Mouse (Mus musculus): ENCODE results near the gene Axin2.

Axin2 gene

DNA sequence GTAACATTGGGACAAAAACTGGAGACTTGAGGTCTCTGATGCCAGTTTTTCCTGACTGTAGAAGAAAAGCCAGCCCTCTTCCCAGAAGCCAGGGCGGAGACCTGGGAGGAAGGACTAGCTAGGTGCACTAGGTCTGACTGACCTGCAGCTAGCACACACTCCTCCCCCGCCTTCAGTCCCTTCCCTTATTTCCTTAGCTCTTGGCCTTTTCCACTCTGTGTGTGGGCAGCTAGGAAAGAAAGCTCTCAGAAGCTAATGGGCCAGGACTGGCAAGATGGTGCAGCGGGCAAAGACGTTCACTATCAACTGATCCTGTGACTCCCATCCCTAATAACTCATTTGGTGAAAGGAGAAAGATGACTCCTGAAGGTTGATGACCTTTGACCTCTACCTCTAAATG, 17.8 kb upstream of the Axin2 start:
- in situ Hi-C loops (cut with MseI, MboI) = no loop called here

DNA sequence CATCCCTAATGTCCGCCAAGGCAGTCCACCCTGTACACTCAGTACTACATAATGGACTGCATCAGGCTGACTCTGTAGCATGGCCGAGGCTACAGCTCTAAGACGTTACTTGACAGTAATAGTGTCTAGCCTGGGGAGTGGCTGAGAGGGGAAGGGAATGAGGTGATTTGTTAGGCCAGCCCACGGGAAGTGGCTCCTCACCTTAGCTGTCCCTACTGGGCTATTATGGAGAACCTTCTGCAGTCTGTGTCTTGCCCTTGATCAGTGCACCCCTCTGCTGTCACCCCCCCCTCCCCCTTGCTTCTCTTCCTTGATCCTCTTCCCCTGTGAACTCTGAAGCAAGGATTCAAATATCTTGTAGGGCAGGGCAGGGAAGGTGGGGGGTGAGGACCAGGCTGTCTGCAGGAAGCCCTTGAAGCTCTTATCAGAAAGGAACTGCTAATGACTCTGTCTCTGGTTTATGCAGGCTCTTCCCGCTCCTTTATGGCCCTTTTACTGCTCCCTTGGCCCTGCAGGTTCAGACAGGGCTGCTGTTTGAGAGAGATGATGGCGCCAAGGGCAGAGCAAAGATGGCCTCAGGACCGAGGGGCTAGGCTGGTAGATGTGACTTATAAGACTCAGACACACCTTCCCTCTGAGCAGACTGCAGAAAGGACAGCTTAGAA, 13.4 kb upstream of the Axin2 start:
- in situ Hi-C loops (cut with MseI, MboI) = no loop called here

DNA sequence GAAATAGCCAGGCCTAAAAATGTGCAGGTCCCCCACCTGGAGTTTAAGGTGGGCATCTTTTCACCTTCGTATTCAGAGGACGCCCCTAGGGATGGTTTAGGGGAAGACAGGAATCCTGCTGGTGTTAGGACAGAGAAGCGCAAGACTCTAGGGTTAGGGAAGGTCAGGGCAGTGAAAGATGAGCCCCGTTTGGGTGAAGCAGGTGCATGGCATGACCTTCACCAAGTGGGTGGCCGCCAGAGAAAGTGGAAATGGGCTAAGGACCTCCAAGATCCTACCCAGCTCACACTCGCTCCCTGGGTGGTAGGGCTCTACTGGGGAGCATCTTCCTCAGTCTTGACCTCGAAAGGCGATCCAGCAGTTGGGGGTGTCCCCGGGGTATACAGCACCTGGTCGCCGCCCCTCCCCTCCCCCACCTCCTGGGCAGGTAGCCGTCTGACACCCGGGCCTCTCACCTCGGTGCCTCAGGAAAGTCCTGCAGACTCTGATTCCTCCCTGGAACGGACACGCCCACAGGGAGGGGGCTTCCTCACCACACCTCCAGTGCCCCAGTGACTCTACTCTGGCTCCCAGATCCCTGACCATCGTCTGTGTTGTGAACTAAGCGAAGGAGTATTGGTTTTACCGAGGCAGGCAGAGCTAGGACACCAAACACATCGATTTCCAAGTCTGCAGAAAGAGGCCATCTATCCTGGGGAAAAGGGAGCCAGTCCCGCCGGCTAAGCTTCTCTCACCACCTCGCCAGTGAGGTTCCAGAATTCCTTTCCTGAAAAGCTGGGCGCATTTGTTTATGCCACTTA, 10.6 kb upstream of the Axin2 start:
- in situ Hi-C loops (cut with MseI, MboI) = no loop called here

DNA sequence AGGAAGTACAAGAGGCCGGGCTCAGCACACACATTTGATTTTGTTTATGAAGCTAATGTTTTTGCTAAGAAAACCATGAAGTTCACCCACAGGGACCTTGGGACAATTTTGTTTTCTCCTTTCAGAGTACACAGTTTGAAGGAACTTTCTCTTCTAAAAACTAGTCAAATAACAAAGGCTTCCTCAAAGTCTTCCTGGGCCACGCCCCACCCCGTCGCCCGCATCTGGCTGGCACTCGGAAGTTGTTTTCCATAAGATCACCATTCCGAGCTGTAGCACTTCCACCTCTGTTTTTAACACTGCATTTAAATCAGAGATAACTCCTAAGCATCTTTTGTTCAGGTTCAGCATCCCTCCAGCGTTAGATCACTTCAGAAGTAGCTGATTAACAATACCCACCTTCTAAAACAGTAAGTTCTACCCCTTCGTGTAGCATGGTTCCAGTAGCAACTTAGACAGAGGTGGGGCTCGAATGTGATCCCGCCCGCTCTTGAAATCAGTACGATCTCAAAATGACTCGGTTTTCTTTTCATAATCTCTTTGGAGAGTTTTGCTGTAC, 9.7 kb upstream of the Axin2 start:
- in situ Hi-C loops (cut with MseI, MboI) = no loop called here

DNA sequence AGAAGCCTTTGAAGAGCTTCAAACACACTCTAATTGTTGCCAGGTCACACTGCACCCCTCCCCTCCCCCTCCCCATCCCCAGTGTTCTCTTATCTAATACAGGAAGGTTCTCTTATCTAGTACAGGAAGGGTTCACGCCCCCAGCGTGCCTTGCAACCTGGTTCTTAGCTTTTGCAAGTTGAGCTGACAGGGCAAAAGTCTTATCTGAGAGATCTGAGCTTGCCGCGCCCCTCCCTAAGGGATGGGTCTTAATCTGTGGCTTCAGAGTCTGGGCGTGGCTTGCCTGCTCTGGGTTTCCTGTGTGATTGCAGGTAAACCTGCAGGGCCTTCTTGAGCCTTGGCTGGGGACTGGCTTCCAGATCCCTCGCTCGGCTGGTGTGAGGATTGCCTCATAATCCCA, 9.2 kb upstream of the Axin2 start:
- in situ Hi-C loops (cut with MseI, MboI) = no loop called here

DNA sequence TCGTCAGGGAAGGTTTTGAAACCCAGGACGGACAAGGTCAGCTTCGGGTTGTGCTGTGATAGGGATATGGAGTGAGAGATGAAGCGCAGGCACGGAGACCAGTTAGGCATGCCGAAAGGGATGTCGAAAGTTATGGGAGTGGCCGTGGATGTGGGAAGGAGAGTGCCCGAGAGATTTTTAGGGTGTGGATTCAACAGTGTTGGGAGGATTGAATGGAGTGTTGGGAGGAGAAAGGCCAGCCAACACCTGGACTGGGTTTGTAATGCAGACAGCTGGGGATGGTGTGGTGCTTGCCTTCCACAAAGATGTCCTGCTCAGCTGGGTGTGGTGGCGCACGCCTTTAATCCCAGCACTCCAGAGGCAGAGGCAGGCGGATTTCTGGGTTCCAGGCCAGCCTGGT, 8.0 kb upstream of the Axin2 start:
- in situ Hi-C loops (cut with MseI, MboI) = no loop called here

DNA sequence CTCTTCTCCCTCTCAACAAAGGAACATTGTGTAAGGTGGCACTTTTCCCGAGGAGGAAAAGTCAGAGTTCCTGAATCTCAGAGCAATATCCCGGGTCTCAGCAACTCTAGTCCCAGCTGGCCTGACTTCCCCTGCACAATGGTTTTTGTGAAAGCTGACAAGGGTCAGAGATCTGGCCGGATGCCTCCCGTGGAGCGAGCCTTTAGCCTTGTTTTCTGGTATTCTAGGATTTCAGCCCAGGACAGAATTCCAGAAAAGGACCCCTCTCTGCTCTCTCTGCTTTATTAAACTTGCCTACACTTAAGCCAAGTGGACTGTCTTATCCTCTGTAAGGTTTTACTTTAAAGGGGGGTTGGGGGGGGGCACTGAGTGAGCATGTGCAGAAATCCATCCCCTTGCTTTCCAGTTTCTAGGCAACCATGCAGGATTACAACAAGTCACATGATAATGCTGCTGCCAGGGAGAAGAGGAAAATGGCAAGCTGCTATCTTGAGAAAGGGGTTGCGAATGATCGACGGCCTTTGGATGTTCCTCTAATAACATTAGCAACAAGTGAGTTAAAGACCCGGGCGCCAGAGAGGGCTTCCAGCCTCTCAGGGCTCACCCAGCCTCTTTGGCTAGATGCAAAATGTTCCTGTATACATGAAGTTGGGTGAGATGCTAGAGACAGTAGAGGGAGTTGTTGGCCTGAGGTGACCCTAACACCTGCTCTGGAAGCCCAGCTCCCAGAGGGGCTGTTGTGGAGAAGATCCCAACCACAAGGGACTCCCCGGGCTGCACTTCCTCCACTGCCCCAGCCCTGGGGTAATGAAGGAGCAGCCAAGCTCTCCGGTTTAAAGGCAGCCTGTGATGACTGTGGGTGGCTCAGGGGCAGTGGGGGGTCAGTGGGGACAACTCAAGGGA, 2.5 kb upstream of the Axin2 start:
- in situ Hi-C loops (cut with MseI, MboI) = no loop called here

DNA sequence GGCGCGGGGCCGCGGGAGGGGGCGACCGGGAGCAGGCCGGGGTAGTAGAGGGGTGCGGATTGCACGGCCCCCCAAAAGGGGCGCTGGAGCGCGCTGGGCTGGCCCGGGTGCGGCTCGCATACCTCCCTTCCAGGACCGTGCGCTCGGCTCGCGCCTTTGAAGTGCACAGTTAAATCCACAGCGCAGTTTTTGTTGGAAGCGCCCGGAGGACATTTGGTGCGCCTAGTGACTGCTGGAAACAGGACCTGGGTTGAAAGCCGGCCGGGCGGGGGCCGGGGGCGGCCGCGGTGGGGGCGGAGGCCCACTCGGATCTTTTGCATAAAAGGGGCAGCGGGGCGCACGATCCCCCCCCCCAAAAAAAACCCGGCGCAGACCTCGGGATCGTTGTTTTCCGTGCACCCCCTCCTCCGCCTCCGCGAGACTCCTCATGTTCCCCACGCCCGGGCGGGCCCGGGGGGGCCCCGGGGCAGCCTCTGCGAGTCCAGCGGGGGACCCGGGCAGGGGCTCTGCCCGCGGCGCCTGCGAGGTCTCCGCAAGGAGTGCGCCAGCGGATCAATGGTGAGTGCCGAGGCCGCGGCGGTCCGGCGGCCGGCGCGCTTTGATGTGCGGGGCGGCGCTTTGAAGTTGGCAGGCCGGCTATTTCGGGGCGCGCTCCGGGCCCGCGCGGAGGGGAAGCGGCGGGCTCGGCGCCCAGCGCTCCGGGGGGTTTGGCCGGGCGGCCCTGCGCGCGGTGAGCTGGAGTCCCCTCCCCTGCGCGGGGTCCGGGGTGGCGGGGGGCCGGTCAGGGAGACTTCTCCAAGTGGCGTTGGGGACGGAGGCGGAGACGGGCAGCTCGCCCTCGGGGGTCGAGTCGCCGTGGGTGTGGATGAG, 722 bp downstream of the Axin2 start:
- in situ Hi-C loops (cut with MseI, MboI) = loop anchor here in 1 of 2 experiments (10.0 kb wide), 1 partner anchor 476 kb away; no protein-coding TSS in a partner anchor

DNA sequence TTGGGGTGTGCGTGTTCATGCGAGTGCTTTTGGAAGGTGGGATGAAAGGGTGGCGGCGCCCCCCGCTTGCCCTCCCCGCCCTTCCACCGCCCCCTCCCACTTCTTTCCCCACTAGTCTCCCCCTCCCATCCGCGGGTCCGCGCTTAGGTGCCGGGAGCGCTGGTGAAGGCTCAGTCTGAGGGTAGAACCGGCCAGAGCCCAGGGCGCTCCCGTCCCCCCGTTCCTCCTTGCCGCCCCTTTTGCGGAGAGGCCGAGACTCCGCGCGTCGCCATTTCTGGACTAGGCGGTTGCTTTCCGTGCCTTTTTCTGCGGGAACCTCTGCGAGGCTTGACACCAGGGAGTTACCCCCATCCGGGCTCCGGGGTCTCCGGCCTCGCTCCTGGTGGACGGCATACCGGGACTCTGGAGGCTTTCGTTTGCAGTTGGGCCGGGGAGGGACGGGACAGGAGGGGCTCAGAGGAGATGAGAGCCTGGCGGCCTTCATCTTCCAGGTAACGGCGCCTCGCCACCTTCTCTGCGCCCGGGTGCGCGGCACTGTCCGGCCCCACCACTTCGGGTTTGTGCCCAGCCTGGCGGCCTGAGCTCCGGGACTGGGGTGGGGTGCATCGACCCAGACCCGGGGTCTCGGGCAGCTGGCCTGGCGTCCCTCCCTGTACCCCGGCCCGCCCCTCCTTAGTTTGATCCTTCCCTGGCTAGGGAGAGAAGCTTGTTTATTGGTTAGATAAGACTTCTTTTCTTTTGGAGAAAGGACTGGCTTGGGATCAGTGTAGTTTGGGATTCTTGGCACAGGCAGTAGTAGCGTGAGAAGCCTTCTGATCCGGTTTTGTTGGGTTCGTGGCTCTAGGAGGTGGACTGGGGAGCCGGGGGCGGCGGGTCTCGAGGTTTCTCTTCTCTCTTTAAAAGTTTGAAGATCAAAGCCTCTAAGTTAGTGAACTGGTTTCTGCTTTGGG, 1.6 kb downstream of the Axin2 start:
- in situ Hi-C loops (cut with MseI, MboI) = loop anchor here in 1 of 2 experiments (10.0 kb wide), 1 partner anchor 477 kb away; no protein-coding TSS in a partner anchor

DNA sequence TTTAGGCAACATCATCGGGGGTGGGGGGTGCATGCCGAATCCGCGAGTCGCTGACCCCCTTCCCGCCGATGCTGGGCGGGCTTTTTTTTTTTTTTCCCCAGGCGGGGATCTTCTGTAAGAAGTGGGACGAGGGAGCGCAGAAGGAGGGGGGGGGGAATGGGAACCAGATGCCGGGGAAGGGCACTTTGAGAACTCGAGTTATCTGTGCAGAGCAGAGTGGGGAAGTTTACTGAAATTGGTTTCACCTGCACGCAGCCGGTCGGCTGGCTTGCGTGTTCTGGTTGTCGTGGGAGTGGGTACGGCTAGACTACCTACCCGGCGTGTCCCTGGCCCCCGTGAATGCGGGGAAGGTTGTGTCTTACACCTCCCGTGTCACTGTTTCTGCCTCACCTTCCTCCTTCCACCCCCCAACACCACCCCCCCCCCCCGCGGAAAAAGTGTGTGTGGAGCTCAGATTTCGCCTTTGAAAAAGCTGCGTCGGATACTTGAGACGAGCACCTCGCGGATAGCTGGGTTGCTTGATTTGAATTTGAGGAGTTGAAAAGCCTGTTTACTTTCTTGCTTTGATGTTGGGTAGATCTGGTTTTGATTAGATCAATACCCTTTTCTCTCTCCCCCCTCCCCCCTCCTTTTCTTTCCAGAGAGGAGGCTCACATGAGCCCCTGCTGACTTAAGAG, 2.5 kb downstream of the Axin2 start:
- in situ Hi-C loops (cut with MseI, MboI) = loop anchor here in 1 of 2 experiments (10.0 kb wide), 1 partner anchor 478 kb away; no protein-coding TSS in a partner anchor

DNA sequence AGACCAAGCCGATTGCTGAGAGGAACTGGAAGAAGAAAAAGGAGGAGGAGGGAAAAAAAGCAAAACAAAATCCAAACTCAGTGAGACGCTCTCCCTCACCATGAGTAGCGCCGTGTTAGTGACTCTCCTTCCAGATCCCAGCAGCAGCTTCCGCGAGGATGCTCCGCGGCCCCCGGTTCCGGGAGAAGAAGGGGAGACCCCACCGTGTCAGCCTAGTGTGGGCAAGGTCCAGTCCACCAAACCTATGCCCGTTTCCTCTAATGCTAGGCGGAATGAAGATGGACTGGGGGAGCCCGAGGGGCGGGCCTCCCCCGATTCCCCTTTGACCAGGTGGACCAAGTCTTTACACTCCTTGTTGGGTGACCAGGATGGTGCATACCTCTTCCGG, 3.0 kb downstream of the Axin2 start:
- in situ Hi-C loops (cut with MseI, MboI) = loop anchor here in 1 of 2 experiments (10.0 kb wide), 1 partner anchor 478 kb away; no protein-coding TSS in a partner anchor

DNA sequence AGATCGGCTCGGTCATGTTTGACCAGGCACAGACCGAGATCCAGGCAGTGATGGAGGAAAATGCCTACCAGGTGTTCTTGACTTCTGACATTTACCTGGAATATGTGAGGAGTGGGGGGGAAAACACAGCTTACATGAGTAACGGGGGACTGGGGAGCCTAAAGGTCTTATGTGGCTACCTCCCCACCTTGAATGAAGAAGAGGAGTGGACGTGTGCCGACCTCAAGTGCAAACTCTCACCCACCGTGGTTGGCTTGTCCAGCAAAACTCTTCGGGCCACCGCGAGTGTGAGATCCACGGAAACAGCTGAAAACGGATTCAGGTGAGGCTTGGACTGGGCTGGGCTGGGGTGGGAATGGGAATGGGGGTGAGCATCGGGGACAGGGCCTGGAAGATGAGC, 3.6 kb downstream of the Axin2 start:
- in situ Hi-C loops (cut with MseI, MboI) = loop anchor here in 1 of 2 experiments (10.0 kb wide), 1 partner anchor 479 kb away; no protein-coding TSS in a partner anchor

DNA sequence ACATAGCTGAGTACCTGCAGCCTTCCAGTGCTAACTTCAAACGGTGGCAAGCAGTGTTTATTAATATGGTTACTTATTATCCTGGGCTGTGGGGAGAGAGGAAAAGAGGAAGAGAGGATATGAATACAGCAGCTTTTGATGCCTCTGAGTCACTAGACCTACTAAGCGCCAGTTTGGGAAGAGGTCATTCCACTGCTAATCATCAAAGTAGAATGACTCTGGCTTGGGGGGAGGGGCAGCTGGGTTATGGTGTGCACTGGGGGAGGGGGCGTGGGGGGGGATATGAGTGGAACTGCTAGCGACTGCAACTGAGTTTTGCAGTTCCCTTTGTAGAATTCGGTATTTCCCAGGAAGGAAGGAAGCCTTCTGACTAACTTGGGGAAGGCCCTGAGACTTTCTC, 4.2 kb downstream of the Axin2 start:
- in situ Hi-C loops (cut with MseI, MboI) = loop anchor here in 1 of 2 experiments (10.0 kb wide), 1 partner anchor 480 kb away; no protein-coding TSS in a partner anchor

DNA sequence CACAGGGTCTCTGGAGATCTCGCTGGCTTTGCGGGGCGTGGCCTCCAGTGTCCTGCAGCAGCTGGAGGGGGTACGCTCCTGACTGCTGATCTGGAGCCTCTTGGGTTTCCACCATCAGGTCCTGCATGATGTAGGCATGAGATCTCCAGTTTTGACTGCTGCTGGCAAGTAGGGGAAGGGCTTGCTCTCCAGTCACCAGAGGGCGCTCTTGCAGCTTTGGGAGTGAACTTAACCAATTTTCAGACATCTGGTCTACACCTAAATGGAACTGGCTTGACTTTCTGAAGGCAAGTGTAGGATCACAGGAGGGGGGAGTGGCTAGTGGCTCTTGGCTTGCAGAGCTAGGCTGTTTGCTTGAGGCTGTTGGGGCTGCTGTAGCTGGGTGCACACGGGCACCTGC, 5.1 kb downstream of the Axin2 start:
- in situ Hi-C loops (cut with MseI, MboI) = loop anchor here (5.0 to 10.0 kb wide), 2 partner anchors 107 to 480 kb away; no protein-coding TSS in a partner anchor

DNA sequence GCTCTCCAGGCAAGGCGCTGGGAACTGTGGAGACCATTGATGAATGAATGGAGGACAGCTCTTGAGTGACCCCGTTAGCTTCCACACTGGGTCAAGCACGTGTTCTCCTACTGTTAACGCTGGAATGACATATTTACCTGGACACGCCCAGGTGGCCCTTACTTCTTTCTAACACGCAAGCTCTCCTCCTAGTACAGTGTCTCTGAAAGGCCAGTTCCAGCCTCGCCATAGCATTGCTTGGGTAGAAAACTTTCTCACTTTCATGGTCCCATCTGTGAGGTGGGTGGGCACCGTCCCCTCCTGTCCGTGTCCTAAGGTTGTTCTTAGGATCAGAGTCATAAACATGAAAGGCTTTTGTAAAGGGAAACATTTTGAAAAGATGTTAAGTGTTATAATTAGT, 5.7 kb downstream of the Axin2 start:
- in situ Hi-C loops (cut with MseI, MboI) = loop anchor here (5.0 to 10.0 kb wide), 2 partner anchors 106 to 481 kb away; no protein-coding TSS in a partner anchor

DNA sequence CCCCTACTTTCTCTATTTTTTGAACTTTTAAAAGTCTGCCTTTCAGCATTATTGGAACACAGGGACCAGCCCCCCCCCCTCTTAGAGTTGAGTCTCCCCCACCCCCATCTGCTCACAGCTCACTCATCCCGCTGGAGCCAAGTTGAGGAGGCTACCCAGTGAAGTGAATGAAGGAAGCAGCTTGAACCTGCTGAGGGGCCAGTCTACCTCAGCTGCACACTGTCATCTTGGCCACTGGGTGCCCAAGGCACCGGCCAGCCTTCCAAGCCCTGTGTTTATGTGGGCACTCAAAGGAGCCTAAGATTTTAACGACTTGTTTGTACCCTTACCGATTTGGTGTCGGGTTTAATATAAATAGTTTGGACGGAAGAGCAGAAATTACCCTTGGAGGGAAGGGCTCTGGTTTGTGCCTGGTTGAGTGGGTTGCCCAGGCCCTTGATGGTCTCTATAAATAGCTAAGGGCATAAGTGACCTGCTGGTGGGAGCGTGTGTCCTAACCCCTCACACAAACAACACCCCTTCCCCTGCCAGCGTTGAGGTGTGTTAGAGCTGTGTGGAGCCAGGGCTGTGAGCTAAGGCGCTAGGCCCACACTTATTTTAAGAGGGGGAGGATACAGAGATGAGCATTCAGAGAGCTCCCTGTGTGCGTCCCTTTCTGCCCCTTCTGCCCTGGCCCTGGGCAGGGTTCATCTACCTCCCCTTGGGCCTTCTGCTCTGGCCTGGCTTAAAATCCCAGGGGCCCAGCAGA, 6.4 kb downstream of the Axin2 start:
- in situ Hi-C loops (cut with MseI, MboI) = loop anchor here (5.0 to 10.0 kb wide), 2 partner anchors 106 to 482 kb away; no protein-coding TSS in a partner anchor

DNA sequence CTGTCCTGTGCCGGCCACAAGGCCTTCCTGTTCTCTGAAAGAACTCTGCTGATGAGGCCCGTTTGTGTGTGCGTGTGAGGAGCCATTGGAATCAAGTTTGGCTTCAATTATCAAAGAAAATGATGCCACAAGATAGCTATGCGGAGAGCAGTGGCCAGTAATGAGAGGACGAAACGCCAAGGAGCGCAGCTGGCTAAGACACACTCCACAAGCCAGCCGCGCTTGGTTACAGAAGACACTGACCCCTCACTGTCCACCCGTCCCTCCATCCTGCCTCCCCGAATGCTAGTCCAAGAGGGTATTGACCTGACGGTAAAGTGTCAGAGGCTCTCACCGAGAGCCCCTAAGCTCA, 6.9 kb downstream of the Axin2 start:
- in situ Hi-C loops (cut with MseI, MboI) = loop anchor here (5.0 to 10.0 kb wide), 2 partner anchors 105 to 482 kb away; no protein-coding TSS in a partner anchor

DNA sequence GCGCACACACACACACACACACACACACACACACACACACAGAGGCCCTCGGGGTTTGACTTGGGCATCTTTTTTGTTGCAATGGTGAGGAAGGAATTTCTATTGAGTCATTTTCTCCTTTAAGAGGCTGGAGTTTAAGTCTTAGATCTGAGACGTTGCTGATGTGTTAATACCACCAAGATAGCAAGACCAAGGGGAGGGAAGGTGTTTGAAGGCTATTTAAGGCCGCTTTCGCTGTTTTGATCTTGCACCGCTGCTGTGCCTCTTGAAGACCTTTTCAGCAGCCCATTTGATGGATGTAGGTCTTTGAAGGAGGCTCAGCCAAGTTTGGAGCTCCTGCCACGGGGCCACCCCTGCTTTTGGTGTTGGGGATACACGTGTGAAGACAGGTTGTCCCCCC, 7.9 kb downstream of the Axin2 start:
- in situ Hi-C loops (cut with MseI, MboI) = loop anchor here (5.0 to 10.0 kb wide), 2 partner anchors 104 to 483 kb away; no protein-coding TSS in a partner anchor

Data from mouse trophoblast stem cell (cell line).